Mouse (Mus musculus) forebrain, postnatal 0 days (tissue): ENCODE data around the gene Rab3gap2. TPM values are rescaled to one million over a fixed set of nuclear protein-coding genes. Genes with fewer than 3 reads are reported as not detected.
A peak's percentile ranks its signal among the peaks of the same experiment; 100 is the strongest.

ENCODE experiments used
- ATAC-seq: fragments of 200-750 bp; cut with Nextera tagmentation; 2 replicates; pipeline ENCODE4 v1.8.0; 2017; ENCODE audit warnings: mild to moderate bottlenecking, moderate library complexity
- DNase-seq: peaks from one replicate; pipeline ENCODE4 v3.0.0-alpha.2; 2015
- H3K27ac ChIP-seq: fragments of 300-500 bp; sonication (generic); 2 replicates; pipeline ENCODE4 v1.5.1; 2014; ENCODE audit warnings: low read depth, mild to moderate bottlenecking, antibody characterized with exemption, low read length, moderate library complexity, mixed read lengths
- H3K27me3 ChIP-seq: fragments of 300-500 bp; sonication (generic); 2 replicates; pipeline ENCODE4 v1.6.1; 2014; ENCODE audit warnings: mild to moderate bottlenecking, low read length, mixed read lengths; ENCODE audit not compliant: insufficient read depth
- H3K36me3 ChIP-seq: fragments of 300-500 bp; sonication (generic); 2 replicates; pipeline ENCODE4 v1.6.1; 2014; ENCODE audit warnings: mild to moderate bottlenecking, moderate library complexity; ENCODE audit not compliant: insufficient read depth
- H3K4me1 ChIP-seq: fragments of 300-500 bp; sonication (generic); 2 replicates; pipeline ENCODE4 v1.6.1; 2014; ENCODE audit warnings: antibody characterized with exemption; ENCODE audit not compliant: insufficient read depth
- H3K4me2 ChIP-seq: fragments of 300-500 bp; sonication (generic); 2 replicates; pipeline ENCODE4 v1.6.1; 2014; ENCODE audit warnings: low read depth, mild to moderate bottlenecking, moderate library complexity
- H3K4me3 ChIP-seq: fragments of 300-500 bp; sonication (generic); 2 replicates; pipeline ENCODE4 v1.5.1; 2014; ENCODE audit warnings: low read depth, low read length, mixed read lengths
- H3K9ac ChIP-seq: fragments of 300-500 bp; sonication (generic); 2 replicates; pipeline ENCODE4 v1.6.1; 2014; ENCODE audit warnings: mild to moderate bottlenecking
- H3K9me3 ChIP-seq: fragments of 300-500 bp; sonication (generic); 2 replicates; pipeline ENCODE4 v1.6.1; 2016; ENCODE audit warnings: low read length
- CTCF ChIP-seq: sonication (generic); IDR thresholded peaks from 2 replicates; pipeline ENCODE4 v1.5.1; 2016; ENCODE audit warnings: antibody characterized with exemption, control low read depth, low read depth
- WGBS: fragments of 180-500 bp; shearing (Covaris S2); extraction: QIAGEN DNeasy Blood & Tissue Kit; methylation state at CpG from one replicate; pipeline ENCODE4 v1.1.7; 2014; 5-methylcytosine and 5-hydroxymethylcytosine counted together
- polyA plus RNA-seq: library from polyadenylated mRNA; unstranded; fragments of >200 nt; fragmentation: Nextera tagmentation; extraction: Ambion mirVana; gene quantifications from 2 replicates; pipeline ENCODE4 v1.2.1, GENCODE M21; 2015
- total RNA-seq: library from RNA; depleted of rRNA; stranded (reverse); fragments of >200 nt; gene quantifications from 2 replicates; pipeline ENCODE4 v1.2.3, GENCODE M21; 2014

Gene Rab3gap2
- total and polyA plus RNA-seq, 2 experiments from 2014 or later, result 19.5 to 37.3 TPM

GRCm38 (mm10) chr1:185227766-185228165, 23.8 kb downstream of the Rab3gap2 start:
- ATAC-seq, result no peak
- H3K4me3 ChIP-seq, result no peak overlapping the region
- no peaks in the 10 kb centered on the region for H3K27me3 ChIP-seq
- H3K9me3 ChIP-seq, result no peaks in the 10 kb centered on the region
- no peak overlapping the region for H3K27ac ChIP-seq
- H3K9ac ChIP-seq, result no peak overlapping the region
- H3K4me1 ChIP-seq, result no peaks in the 10 kb centered on the region
- H3K4me2 ChIP-seq, result no peak overlapping the region
- no peak for DNase-seq
- peaks cover 28% of the 10 kb centered on the region; the same call in 1 of the 2 replicates for H3K36me3 ChIP-seq
- no peak for TF ChIP-seq CTCF
- 93% methylated on average over 7 of the region's 7 CpGs for WGBS

- Histone ChIP-seq H3K27me3 (no peaks in the 10 kb centered on the region), H3K9me3 (no peaks in the 10 kb centered on the region), H3K9ac (no peak overlapping the region), H3K4me1 (no peaks in the 10 kb centered on the region), H3K27ac (no peak overlapping the region), H3K4me3 (no peak overlapping the region), H3K4me2 (no peak overlapping the region), H3K36me3 (peaks cover 23% of the 10 kb centered on the region)
- no peak for DNase-seq
- no peak for ATAC-seq
- no peak for TF ChIP-seq CTCF
- WGBS, result 69% methylated on average over 7 of the region's 7 CpGs
These were observed 25.7 kb downstream of the Rab3gap2 start for GRCm38 (mm10) chr1:185229406-185230201.

GRCm38 (mm10) chr1:185235837-185236236, 31.9 kb downstream of the Rab3gap2 start:
- WGBS, result 93% methylated on average over 5 of the region's 5 CpGs
- H3K36me3 ChIP-seq, result peaks cover 47% of the 10 kb centered on the region
- H3K27me3 ChIP-seq, result no peaks in the 10 kb centered on the region
- no peaks in the 10 kb centered on the region for H3K4me1 ChIP-seq
- no peak for DNase-seq
- no peak overlapping the region for H3K27ac ChIP-seq
- H3K4me2 ChIP-seq, result no peak overlapping the region
- no peak overlapping the region for H3K4me3 ChIP-seq
- H3K9ac ChIP-seq, result no peak overlapping the region
- TF ChIP-seq CTCF, result no peak
- ATAC-seq, result no peak
- no peaks in the 10 kb centered on the region for H3K9me3 ChIP-seq

- no peaks in the 10 kb centered on the region for H3K27me3 ChIP-seq
- no peaks in the 10 kb centered on the region for H3K9me3 ChIP-seq
- ATAC-seq (no peak), DNase-seq (no peak)
- H3K4me3 ChIP-seq, result no peak overlapping the region
- H3K9ac ChIP-seq, result no peak overlapping the region
- H3K4me1 ChIP-seq, result no peaks in the 10 kb centered on the region
- whole genome bisulfite sequencing, result 86% methylated on average over 4 of the region's 4 CpGs
- no peak overlapping the region for H3K4me2 ChIP-seq
- H3K27ac ChIP-seq, result no peak overlapping the region
- H3K36me3 ChIP-seq, result peaks cover 54% of the 10 kb centered on the region
- 0 out of 2 replicates have a peak, but pooled peaks have one; percentile 12 for TF ChIP-seq CTCF
These were observed 32.6 kb downstream of the Rab3gap2 start for GRCm38 (mm10) chr1:185236530-185236929.

- TF ChIP-seq CTCF, result no peak
- Histone ChIP-seq H3K4me2 (no peak overlapping the region), H3K36me3 (peaks cover 67% of the 10 kb centered on the region), H3K4me1 (no peaks in the 10 kb centered on the region), H3K9me3 (no peaks in the 10 kb centered on the region), H3K27me3 (no peaks in the 10 kb centered on the region), H3K27ac (no peak overlapping the region), H3K9ac (no peak overlapping the region), H3K4me3 (no peak overlapping the region)
- no peak for DNase-seq
- WGBS, result 44% methylated on average over 8 of the region's 8 CpGs
- no peak for ATAC-seq
These were observed 39.1 kb downstream of the Rab3gap2 start for GRCm38 (mm10) chr1:185243013-185243412.

- H3K27ac ChIP-seq, result no peak overlapping the region
- TF ChIP-seq CTCF, result no peak
- no peak overlapping the region for H3K4me2 ChIP-seq
- H3K9me3 ChIP-seq, result no peaks in the 10 kb centered on the region
- no peaks in the 10 kb centered on the region for H3K4me1 ChIP-seq
- H3K36me3 ChIP-seq, result peaks cover 66% of the 10 kb centered on the region
- DNase-seq (no peak), ATAC-seq (no peak)
- H3K4me3 ChIP-seq, result no peak overlapping the region
- WGBS, result 81% methylated on average over 7 of the region's 7 CpGs
- no peak overlapping the region for H3K9ac ChIP-seq
- no peaks in the 10 kb centered on the region for H3K27me3 ChIP-seq
These were observed 41.5 kb downstream of the Rab3gap2 start for GRCm38 (mm10) chr1:185245456-185245855.

- Histone ChIP-seq H3K9me3 (no peaks in the 10 kb centered on the region), H3K4me1 (no peaks in the 10 kb centered on the region), H3K4me3 (no peak overlapping the region), H3K36me3 (peaks cover 68% of the 10 kb centered on the region), H3K4me2 (no peak overlapping the region), H3K9ac (no peak overlapping the region), H3K27me3 (no peaks in the 10 kb centered on the region), H3K27ac (no peak overlapping the region)
- ATAC-seq, result no peak
- WGBS, result 85% methylated on average over 20 of the region's 20 CpGs
- TF ChIP-seq CTCF, result no peak
- DNase-seq, result no peak
These were observed 43.6 kb downstream of the Rab3gap2 start for GRCm38 (mm10) chr1:185247429-185248085.
